Mouse (Mus musculus) Patski (cell line): ENCODE data around the gene Pnkd. TPM values are rescaled to one million over a fixed set of nuclear protein-coding genes. Genes with fewer than 3 reads are reported as not detected.

Source experiments
- ATAC-seq: fragments of 100-300 bp; one replicate; pipeline ENCODE4 v1.8.0; 2021
- CTCF ChIA-PET: fragments of 350-600 bp; sonication (Branson Sonifier 250); formaldehyde crosslinking; loops from one replicate; lab custom pipeline; 2022; ENCODE audit warnings: inconsistent platforms; lab: Charles Lee
- POLR2A ChIA-PET: fragments of 350-600 bp; sonication (Branson Sonifier 250); formaldehyde crosslinking; loops from one replicate; lab custom pipeline; 2022; ENCODE audit warnings: antibody characterized with exemption, inconsistent platforms; lab: Charles Lee
- DNase-seq: peaks from one replicate; pipeline ENCODE4 v3.0.0-alpha.2; 2011; ENCODE audit warnings: low read depth, low spot score
- H3K27me3 ChIP-seq: fragments of 371-371 bp; one replicate; pipeline ENCODE4 v1.5.1; 2021
- CTCF ChIP-seq: fragments of 100-300 bp; IDR thresholded peaks from one replicate; pipeline ENCODE4 v1.5.1; 2021
- in situ Hi-C: fragments of 300-500 bp; cut with MboI; formaldehyde crosslinking; loops from 3 replicates; pipeline ENCODE4 v1.11.1; 2018; ENCODE audit warnings: low pct_unique_long_range_greater_than_20kb, mixed read lengths
- polyA plus RNA-seq: library from polyadenylated mRNA; unstranded; gene quantifications from one replicate; pipeline ENCODE4 v1.2.3, GENCODE M21; 2021

Gene Pnkd
- polyA plus RNA-seq, 1 experiment from 2014 or later, result 158 TPM

DNA sequence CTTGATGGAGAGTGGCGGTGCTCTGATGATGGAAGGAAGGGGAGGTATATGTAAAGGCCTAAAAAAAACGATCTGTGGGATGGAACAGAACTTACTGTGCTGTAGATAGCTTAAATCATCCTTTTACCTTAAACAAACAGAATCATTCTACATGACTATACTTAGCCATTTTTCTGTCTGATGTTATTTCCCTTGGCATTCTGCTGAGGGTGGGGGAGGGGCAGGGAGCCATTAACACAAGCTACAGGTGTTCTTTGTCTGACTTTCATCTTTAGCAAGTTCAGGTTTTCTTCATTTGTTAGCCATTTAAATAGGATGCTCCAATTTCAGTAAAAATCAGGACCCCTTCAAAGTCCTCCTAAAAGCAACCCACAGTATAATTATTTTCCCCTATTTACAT is 39.2 kb upstream of the Pnkd start:
- ChIA-PET POLR2A (no interaction called here), CTCF (no interaction called here)
- ATAC-seq (no peak), DNase-seq (no peak)
- TF ChIP-seq CTCF, result no peak
- H3K27me3 ChIP-seq, result no peaks in the 10 kb centered on the region
- in situ Hi-C loops, result no loop called here

DNA sequence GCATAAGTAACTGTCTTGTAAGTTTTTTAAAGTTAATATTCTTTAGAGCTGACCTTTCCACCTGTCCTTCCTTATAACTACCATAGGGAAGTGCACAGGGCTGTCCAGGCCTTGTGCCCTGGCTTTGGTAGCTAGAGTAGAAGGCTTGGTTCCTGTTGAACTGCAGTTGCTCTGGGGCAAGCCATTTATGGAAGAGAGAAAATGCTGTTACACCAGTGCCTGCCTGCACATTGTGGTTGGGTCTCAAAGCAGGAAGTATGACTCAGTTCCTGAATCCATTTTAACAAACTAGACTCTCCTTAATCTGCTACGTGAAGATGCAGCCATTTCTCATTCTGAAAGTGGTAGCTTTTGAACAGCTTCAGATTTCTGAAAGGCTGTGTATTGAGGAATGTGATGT is 35.9 kb upstream of the Pnkd start:
- H3K27me3 ChIP-seq, result no peaks in the 10 kb centered on the region
- in situ Hi-C loops, result no loop called here
- ChIA-PET CTCF (interaction anchor here (0.8 to 3.0 kb wide), 8 partner anchors 9 to 41 kb away, joined by 3 to 10 read pairs (median 3); no protein-coding TSS in a partner anchor), POLR2A (interaction anchor here (1.0 to 3.7 kb wide), 2 partner anchors 11 to 36 kb away, joined by 5 to 41 read pairs; partner anchors contain the start of gene Arpc2)
- DNase-seq (peak; percentile 50), ATAC-seq (peak; percentile 81)
- TF ChIP-seq CTCF, result no peak

DNA sequence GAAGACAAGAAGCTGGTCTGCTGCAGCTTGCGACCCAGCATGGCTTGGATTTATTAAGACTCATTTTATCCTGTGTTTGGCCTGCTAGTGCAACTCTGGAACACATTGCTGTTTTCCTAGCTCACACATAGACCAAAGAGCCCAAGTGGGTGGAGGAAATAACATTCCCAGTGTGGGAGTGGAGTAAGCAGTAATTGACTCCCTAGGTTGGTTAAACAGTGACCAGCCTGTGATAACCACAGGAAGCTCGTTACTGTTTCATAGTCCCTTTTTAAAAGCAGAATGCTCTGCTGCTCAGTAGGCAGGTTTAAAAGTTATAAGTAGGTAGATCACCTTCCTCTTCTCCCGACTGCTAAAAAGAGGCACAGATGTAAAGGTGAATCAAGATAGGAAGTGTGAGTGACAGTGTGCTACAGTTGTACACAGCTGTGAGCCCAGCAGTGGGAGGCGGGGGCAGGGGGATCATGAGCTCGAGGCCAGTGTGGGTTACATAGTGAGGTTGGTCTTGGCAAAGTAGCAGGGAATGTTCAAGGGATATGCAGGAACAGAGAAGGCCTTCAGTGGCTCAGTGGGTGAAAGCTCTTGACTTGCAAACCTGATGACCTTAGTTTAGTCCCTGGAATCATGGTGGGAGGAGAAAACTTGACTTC is 35.3 kb upstream of the Pnkd start:
- POLR2A ChIA-PET, result interaction anchor here (0.7 to 3.7 kb wide), 4 partner anchors 12 to 36 kb away, joined by 3 to 41 read pairs (median 4); partner anchors contain the start of gene Arpc2
- no peaks in the 10 kb centered on the region for H3K27me3 ChIP-seq
- in situ Hi-C loops, result no loop called here
- CTCF ChIA-PET, result interaction anchor here (0.7 to 3.0 kb wide), 10 partner anchors 9 to 45 kb away, joined by 3 to 10 read pairs (median 3); partner anchors contain the start of gene Aamp
- ATAC-seq (peak; percentile 85), DNase-seq (peak; percentile 66)
- no peak for TF ChIP-seq CTCF

DNA sequence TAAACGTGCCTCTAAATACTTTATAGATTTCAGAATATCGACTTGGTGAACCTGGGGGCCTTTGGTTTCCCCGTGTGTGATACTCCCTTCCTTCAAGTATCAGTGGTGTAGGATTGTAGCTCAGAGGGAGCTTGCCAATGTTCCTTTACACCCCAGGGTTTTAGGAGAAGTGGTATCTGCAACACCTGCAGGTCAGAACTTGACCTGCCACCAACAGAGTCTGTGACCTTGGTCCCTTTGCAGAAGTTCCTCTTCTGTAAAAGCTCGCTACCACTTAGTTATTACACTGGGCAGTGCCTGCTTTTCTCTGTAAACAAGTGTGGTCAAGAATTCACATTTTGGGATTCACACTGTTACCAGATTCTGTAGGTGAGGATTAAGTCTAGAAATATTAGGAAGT is 34.6 kb upstream of the Pnkd start:
- ATAC-seq (no peak), DNase-seq (no peak)
- CTCF ChIA-PET, result interaction anchor here (1.1 to 3.0 kb wide), 8 partner anchors 10 to 44 kb away, joined by 3 to 10 read pairs (median 4); partner anchors contain the start of genes Aamp and Arpc2
- TF ChIP-seq CTCF, result no peak
- in situ Hi-C loops, result no loop called here
- no peaks in the 10 kb centered on the region for H3K27me3 ChIP-seq
- POLR2A ChIA-PET, result interaction anchor here (0.7 to 3.7 kb wide), 4 partner anchors 12 to 27 kb away, joined by 3 to 41 read pairs (median 4); partner anchors contain the start of gene Arpc2

- ChIA-PET CTCF (no interaction called here), POLR2A (interaction anchor here (0.6 kb wide), 1 partner anchor 136 kb away, joined by 3 read pairs; no protein-coding TSS in a partner anchor)
- no peak for ATAC-seq
- TF ChIP-seq CTCF, result no peak
- in situ Hi-C loops, result no loop called here
- no peak for DNase-seq
- no peaks in the 10 kb centered on the region for H3K27me3 ChIP-seq
These were observed 28.9 kb upstream of the Pnkd start for GRCm38 (mm10) chr1:74255704-74256345.

DNA sequence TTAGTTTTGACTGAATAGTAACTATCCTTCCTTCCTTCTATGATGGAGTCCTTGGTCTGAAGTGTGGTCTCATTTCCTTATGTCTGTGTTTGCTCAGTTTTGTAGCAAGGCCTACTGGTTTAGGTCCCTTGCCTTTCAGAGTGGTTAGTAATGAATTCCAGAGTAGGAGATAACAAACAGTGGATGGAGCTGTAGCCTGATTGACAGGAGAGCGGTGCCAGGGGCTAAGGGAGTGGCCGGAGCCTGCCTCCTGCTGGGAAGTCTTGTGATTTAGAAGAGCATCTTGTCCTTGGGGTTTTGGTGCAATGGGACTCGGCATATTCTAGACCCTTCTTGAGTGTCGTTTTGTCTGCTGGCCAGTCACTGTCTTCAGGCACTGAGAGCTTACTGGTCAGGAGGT is 27.9 kb upstream of the Pnkd start:
- no peak for TF ChIP-seq CTCF
- in situ Hi-C loops, result no loop called here
- POLR2A ChIA-PET, result no interaction called here
- no peak for DNase-seq
- CTCF ChIA-PET, result interaction anchor here (1.4 kb wide), 1 partner anchor 9 kb away, joined by 3 read pairs; no protein-coding TSS in a partner anchor
- ATAC-seq, result no peak
- H3K27me3 ChIP-seq, result no peaks in the 10 kb centered on the region

DNA sequence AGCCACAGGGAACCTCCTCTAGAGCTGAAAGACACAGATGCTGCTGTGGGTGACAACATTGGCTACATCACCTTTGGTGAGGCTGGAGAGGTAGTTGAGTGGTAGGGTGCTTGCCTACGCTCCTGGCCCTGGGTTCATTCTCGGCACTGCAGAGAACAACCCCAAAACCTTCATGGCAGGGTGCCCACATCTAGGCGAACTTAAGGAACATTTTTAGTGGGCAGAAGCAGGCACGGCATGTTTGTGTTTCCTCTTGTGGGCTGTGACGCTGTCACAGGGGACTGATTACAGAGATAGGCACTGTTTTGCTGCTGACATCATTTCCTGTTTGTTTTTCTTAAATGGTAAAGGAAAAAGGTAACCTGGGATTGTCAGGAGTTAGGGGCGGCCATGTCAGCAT is 22.2 kb upstream of the Pnkd start:
- ATAC-seq (no peak), DNase-seq (no peak)
- H3K27me3 ChIP-seq, result no peaks in the 10 kb centered on the region
- CTCF ChIA-PET, result interaction anchor here (1.3 to 2.0 kb wide), 2 partner anchors 11 to 13 kb away, joined by 3 to 5 read pairs; no protein-coding TSS in a partner anchor
- in situ Hi-C loops, result no loop called here
- POLR2A ChIA-PET, result interaction anchor here (1.2 kb wide), 1 partner anchor 11 kb away, joined by 5 read pairs; no protein-coding TSS in a partner anchor
- TF ChIP-seq CTCF, result no peak

DNA sequence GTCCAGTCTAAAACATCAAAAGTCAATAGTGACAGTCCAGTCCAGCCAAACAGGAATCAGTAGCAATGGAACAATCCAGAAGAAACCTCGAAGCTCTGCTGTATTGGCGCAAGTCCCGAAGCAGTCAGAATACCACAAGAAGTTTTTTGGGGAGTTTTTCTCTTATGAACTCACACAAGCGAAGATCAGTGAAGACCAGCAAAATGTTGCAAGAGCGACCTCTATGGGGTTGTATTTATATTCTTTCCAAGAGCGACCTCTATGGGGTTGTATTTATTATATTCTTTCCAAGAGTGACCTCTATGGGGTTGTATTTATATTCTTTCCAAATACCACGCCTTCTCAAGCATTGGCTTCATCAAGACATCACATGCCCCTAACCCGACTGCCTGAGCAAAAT is 16.0 kb upstream of the Pnkd start:
- in situ Hi-C loops, result no loop called here
- no peak for TF ChIP-seq CTCF
- ChIA-PET CTCF (interaction anchor here (1.7 to 2.9 kb wide), 2 partner anchors 16 to 20 kb away, joined by 4 to 10 read pairs; no protein-coding TSS in a partner anchor), POLR2A (no interaction called here)
- H3K27me3 ChIP-seq, result no peaks in the 10 kb centered on the region
- ATAC-seq, result no peak
- no peak for DNase-seq

GRCm38 (mm10) chr1:74271659-74272058 is 13.1 kb upstream of the Pnkd start:
- CTCF ChIA-PET, result interaction anchor here (1.0 kb wide), 1 partner anchor 18 kb away, joined by 5 read pairs; no protein-coding TSS in a partner anchor
- TF ChIP-seq CTCF, result no peak
- no peaks in the 10 kb centered on the region for H3K27me3 ChIP-seq
- DNase-seq (no peak), ATAC-seq (no peak)
- POLR2A ChIA-PET, result no interaction called here
- in situ Hi-C loops, result no loop called here

DNA sequence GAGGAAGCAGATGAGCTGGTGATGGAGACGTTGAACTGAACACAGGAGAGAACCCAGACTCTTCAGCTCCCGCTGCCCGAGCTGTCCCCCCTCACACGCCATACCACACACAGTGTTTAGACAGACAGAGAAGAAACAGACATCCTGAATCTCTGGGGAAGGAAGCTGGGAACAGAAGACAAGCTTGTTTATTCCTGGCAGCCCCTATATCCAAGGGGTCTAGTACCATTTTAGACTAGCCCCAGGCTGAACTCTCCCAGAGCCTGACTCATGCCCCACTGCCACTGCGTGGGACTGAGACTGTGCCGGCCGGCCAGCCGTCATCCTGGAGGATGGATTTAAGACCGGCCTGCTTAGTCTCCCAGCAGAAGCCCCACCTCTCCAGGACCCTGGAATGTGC is 9.7 kb upstream of the Pnkd start:
- ChIA-PET CTCF (interaction anchor here (1.1 kb wide), 1 partner anchor 27 kb away, joined by 3 read pairs; no protein-coding TSS in a partner anchor), POLR2A (interaction anchor here (0.6 to 1.6 kb wide), 3 partner anchors 36 to 99 kb away, joined by 3 read pairs; partner anchors contain the start of gene Arpc2)
- H3K27me3 ChIP-seq, result no peaks in the 10 kb centered on the region
- ATAC-seq (no peak), DNase-seq (no peak)
- no peak for TF ChIP-seq CTCF
- in situ Hi-C loops, result no loop called here
